Mouse (Mus musculus) hindbrain, embryonic 10.5 days (tissue): ENCODE data around the gene Pagr1b. TPM values are rescaled to one million over a fixed set of nuclear protein-coding genes. Genes with fewer than 3 reads are reported as not detected.
A peak's percentile ranks its signal among the peaks of the same experiment; 100 is the strongest.

ENCODE experiments used
- DNase-seq: peaks from one replicate; pipeline ENCODE4 v3.0.0-alpha.2; 2017; ENCODE audit warnings: low spot score
- H3K27ac ChIP-seq: fragments of 300-500 bp; sonication (generic); 2 replicates; pipeline ENCODE4 v1.5.1; 2016; ENCODE audit warnings: mild to moderate bottlenecking, moderate library complexity
- H3K27me3 ChIP-seq: fragments of 300-500 bp; sonication (generic); 2 replicates; pipeline ENCODE4 v1.6.1; 2016; ENCODE audit warnings: mild to moderate bottlenecking; ENCODE audit not compliant: poor library complexity, insufficient read depth, severe bottlenecking
- H3K36me3 ChIP-seq: fragments of 300-500 bp; sonication (generic); 2 replicates; pipeline ENCODE4 v1.6.1; 2016; ENCODE audit warnings: mild to moderate bottlenecking, moderate library complexity
- H3K4me1 ChIP-seq: fragments of 300-500 bp; sonication (generic); replicated peaks from 2 replicates; pipeline ENCODE4 v1.6.1; 2016; ENCODE audit warnings: mild to moderate bottlenecking
- H3K4me3 ChIP-seq: fragments of 300-500 bp; sonication (generic); 2 replicates; pipeline ENCODE4 v1.5.1; 2016; ENCODE audit warnings: mild to moderate bottlenecking, moderate library complexity
- H3K9me3 ChIP-seq: fragments of 300-500 bp; sonication (generic); 2 replicates; pipeline ENCODE4 v1.6.1; 2016; ENCODE audit warnings: mild to moderate bottlenecking, moderate library complexity
- WGBS: fragments of 180-500 bp; shearing (Covaris S2); methylation state at CpG from one replicate; pipeline ENCODE4 v1.1.7; 2016; 5-methylcytosine and 5-hydroxymethylcytosine counted together
- polyA plus RNA-seq: library from polyadenylated mRNA; unstranded; fragments of >200 nt; fragmentation: Nextera tagmentation; extraction: Ambion mirVana; gene quantifications from 2 replicates; pipeline ENCODE4 v1.2.1, GENCODE M21; 2016

Pagr1b gene
- 0.25 and 0.55 TPM in 2 replicates for polyA plus RNA-seq

DNA sequence TGATC lies at the start of gene Pagr1b:
Gene Pagr1b (minus strand): TSS at position 4 of the 5 bp plus-strand sequence.
- H3K27ac ChIP-seq: peak within 1 kb of the TSS; percentile 98
- H3K27me3 ChIP-seq: no peaks in the 10 kb centered on the region
- no peaks in the 10 kb centered on the region for H3K9me3 ChIP-seq
- H3K4me1 ChIP-seq: peaks cover 76% of the 10 kb centered on the region
- H3K36me3 ChIP-seq: peaks cover 50% of the 10 kb centered on the region
- H3K4me3 ChIP-seq: peak within 1 kb of the TSS; percentile 87
- DNase-seq: no peak

DNA sequence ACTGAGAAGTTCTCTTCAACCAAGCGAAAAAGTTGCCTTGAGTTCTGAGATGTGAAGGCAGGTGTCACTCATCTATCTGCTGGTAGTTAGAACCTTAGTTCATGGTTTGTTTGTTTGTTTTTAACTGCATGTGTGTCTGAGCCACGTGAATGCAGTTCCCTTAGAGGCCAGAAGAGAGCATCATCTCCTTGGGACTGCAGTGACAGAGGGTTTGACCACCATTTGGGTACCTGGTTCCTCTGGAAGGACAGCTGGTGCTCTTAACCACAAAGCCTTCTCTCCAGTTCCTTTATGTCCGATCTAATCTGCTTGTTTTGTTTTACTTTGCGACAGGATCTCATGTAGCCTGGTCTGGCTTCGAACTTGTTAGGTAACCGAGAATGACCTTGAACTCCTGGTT lies 49.3 kb upstream of the Pagr1b start:
- no peaks in the 10 kb centered on the region for H3K27me3 ChIP-seq
- no peaks in the 10 kb centered on the region for H3K9me3 ChIP-seq
- no peak overlapping the region for H3K27ac ChIP-seq
- no peak overlapping the region for H3K4me3 ChIP-seq
- H3K36me3 ChIP-seq: no peaks in the 10 kb centered on the region
- no peaks in the 10 kb centered on the region for H3K4me1 ChIP-seq
- 86% methylated on average over 6 of the region's 6 CpGs for WGBS
- DNase-seq: no peak

DNA sequence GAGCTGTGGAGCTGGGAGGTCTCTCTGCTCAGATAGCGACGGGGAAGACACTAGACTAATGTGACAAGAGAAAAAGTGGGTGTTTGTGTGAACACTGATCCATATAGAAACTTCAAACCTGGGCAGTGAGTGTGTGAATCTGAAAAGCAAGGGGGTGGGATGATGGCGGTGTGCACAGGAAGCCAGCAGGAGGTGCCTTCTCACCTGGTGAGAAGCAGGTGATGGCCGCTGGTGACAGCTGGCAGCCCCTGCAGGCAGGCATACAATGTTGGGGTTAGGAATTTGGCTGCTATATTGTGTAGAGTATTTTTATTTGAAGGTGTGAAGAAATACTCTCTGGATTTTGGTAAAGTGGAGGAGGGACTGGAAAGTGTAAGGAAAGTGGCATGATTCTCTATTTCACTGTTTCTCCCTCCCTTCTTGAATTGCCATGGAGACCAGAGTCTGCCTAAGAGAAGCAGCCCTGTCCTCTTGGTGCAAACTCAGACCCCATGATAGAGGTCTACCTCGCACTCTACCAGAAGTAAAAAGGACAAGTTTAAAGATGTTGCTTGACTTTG lies 38.8 kb upstream of the Pagr1b start:
- Histone ChIP-seq H3K36me3 (no peaks in the 10 kb centered on the region), H3K9me3 (no peaks in the 10 kb centered on the region), H3K4me3 (no peak overlapping the region), H3K4me1 (no peaks in the 10 kb centered on the region), H3K27me3 (no peaks in the 10 kb centered on the region), H3K27ac (no peak overlapping the region)
- DNase-seq: no peak
- WGBS: 77% methylated on average over 5 of the region's 5 CpGs

DNA sequence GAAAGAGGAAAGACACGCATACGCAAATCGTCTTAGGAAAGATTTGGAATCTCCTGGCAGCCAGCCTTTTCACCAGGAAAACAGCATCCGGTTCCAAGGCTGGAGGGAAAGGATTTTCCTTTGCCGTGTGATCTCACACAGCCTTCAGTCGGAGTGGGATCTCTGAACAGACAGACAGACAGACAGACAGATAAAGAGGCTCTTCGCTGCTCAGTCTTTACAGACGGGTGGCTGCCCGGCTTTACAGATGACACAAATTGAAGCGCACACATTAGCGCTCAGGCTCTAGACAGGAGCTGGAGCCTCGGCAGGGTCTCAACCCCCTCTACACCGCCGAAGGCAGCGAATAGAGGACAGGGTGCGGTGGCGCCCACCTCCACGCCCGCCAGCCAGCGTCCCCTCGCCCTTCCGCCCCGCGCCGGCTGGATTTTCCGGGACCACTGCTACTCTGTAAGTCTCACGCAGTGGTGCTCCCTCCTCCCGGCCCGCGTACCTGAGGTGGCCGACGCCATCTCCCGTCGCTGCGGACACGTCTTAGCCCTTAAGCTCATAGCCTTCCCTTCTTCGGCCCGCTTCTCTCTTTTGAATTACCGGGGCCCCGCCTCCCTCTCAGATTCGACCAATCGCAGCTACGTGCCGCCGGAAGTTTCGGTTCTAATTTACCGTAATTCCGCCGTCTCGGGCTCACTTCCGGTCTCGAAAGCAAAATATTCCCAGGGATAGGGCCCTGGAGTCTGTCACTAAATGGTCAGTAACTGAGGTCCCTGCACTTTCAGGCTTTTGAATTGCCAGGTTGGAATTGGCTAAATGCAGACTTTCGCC lies 25.8 kb upstream of the Pagr1b start, which contains the start of gene Kif22:
Gene Kif22 (minus strand): TSS at position 621 of the 822 bp plus-strand sequence.
- under 1% methylated on average over 53 of the region's 53 CpGs for WGBS

GRCm38 (mm10) chr7:127031244-127031643 lies 15.0 kb upstream of the Pagr1b start:
- H3K27ac ChIP-seq: no peak overlapping the region
- no peaks in the 10 kb centered on the region for H3K27me3 ChIP-seq
- H3K4me3 ChIP-seq: no peak overlapping the region
- H3K9me3 ChIP-seq: no peaks in the 10 kb centered on the region
- DNase-seq: no peak
- 81% methylated on average over 1 of the region's 1 CpGs for WGBS
- peaks cover 86% of the 10 kb centered on the region for H3K36me3 ChIP-seq
- H3K4me1 ChIP-seq: peaks cover 17% of the 10 kb centered on the region

More for the DNA sequence above, 25.8 kb upstream of the Pagr1b start, which contains the start of gene Kif22:
- Histone ChIP-seq H3K36me3 (peaks cover 34% of the 10 kb centered on the region), H3K27me3 (no peaks in the 10 kb centered on the region), H3K9me3 (no peaks in the 10 kb centered on the region), H3K4me1 (peaks cover 23% of the 10 kb centered on the region), H3K4me3 (peak within 1 kb of the TSS; percentile 96), H3K27ac (peak within 1 kb of the TSS; percentile 96)
- peak; percentile 92 for DNase-seq

DNA sequence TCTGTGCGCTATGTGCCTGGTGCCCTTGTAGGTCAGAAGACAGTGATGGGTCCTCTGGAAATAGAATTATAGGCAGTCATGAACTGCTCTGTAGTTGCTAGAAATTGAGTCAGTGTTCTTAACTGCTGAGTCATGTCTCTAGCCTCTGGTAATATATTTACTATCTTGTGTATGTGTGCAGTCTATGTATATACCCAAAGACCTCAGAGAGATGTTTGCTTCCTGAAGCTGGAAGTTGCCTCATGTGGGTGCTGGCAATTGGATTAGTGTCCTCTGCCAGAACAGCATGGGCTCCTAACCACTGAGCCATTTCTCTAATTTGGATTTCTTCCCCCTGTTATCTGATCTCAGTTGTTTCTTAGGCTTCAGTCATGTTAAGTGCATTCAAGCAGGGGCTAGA lies 13.9 kb upstream of the Pagr1b start:
- H3K27me3 ChIP-seq: no peaks in the 10 kb centered on the region
- no peak overlapping the region for H3K4me3 ChIP-seq
- peaks cover 20% of the 10 kb centered on the region for H3K4me1 ChIP-seq
- no peak overlapping the region for H3K27ac ChIP-seq
- no peak for DNase-seq
- H3K9me3 ChIP-seq: no peaks in the 10 kb centered on the region
- peaks cover 81% of the 10 kb centered on the region for H3K36me3 ChIP-seq
- WGBS: 100% methylated on average over 1 of the region's 1 CpGs

DNA sequence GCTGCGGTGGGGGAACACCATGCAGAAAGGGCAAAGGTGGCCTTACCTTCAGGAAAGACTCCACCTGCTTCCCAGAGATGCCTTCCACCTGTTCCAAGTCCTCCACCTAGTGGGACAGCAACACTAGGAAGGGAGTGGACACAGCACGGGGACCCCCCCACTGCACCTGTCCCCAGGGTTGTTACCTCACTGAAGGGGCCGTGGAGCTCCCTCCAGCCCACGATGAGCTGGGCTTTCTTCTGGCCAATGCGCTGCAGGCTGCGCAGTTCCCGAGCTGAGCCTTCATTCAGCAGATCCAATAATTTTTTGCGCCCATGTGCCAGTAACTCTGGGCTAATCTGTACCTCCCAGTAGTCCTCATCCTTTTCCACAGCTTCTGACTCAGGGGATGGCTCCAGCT lies 11.6 kb upstream of the Pagr1b start:
- WGBS: 79% methylated on average over 8 of the region's 8 CpGs
- Histone ChIP-seq H3K27me3 (no peaks in the 10 kb centered on the region), H3K27ac (peak overlapping the region; percentile 100), H3K36me3 (peaks cover 81% of the 10 kb centered on the region), H3K4me3 (peak overlapping the region; percentile 90), H3K9me3 (no peaks in the 10 kb centered on the region), H3K4me1 (peaks cover 43% of the 10 kb centered on the region)
- DNase-seq: no peak

DNA sequence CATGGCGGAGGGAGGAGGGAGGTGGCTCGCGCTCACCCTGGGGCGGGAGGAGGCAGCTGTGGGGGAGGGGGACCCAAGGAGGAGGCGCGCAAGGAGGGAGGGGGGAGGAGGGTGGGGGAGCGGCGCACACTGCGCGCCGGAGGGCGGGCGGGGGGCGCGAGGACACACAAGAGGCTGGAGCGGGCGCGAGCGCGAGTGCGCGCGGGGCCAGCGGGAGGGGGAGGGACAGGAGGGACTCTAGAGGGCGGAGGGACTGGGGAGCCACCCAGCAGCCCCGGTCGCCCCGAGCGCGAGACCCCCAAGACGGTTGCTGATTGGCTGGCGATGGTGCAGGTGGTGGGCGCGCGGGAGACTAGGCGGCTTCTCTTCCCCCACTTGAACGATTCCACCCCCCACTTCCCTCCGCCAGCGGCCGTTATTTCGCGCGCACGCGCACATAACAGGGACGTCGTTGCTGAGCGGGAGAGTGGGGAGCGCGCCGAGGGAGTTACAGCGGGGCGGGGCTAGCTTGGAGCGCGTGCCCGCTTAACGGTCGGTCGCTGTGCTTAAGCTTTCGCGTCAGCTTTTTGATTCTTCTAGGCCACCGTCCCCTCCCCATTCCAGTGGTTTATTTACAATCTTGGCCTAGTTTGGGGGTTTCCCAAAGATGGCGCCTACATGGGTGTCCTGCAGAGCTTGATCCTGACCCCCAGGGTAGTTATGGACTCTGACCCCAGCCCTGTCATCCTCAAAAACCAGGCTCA lies 10.9 kb upstream of the Pagr1b start, which contains the start of gene Maz:
Gene Maz (minus strand): TSS at position 54 of the 743 bp plus-strand sequence.
- H3K36me3 ChIP-seq: peaks cover 81% of the 10 kb centered on the region

DNA sequence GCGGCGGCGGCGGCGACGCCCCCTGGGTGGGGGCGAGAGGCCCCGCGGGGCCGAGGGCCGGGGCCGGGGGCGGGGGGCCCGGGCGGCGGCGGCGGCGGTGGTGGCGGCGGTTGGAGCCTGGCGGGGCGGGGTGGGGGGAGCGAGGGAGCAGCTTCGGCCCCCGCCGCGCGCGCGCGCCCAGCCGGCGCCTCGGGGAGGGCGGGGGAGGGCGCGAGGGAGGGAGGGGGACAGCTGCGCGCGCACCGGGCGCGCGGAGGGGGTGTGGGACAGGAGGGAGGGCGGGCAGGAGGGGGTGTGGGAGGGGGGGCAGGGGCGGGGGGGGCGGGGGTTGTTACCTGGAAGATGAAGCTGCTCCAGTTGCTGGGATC lies 10.3 kb upstream of the Pagr1b start:
- DNase-seq: no peak
- Histone ChIP-seq H3K27me3 (no peaks in the 10 kb centered on the region), H3K36me3 (peaks cover 80% of the 10 kb centered on the region), H3K27ac (peak overlapping the region; percentile 100), H3K4me3 (peak overlapping the region; percentile 90), H3K4me1 (peaks cover 56% of the 10 kb centered on the region), H3K9me3 (no peaks in the 10 kb centered on the region)
- 8% methylated on average over 36 of the region's 48 CpGs for WGBS

More for the DNA sequence above, 10.9 kb upstream of the Pagr1b start, which contains the start of gene Maz:
- no peaks in the 10 kb centered on the region for H3K27me3 ChIP-seq
- H3K4me1 ChIP-seq: peaks cover 50% of the 10 kb centered on the region
- no peaks in the 10 kb centered on the region for H3K9me3 ChIP-seq
- peak within 1 kb of the TSS; percentile 90 for H3K4me3 ChIP-seq
- DNase-seq: peak; percentile 100
- under 1% methylated on average over 57 of the region's 63 CpGs for WGBS
- H3K27ac ChIP-seq: peak within 1 kb of the TSS; percentile 100

- H3K4me1 ChIP-seq: peaks cover 60% of the 10 kb centered on the region
- peak; percentile 79 for DNase-seq
- peak overlapping the region; percentile 90 for H3K4me3 ChIP-seq
- no peaks in the 10 kb centered on the region for H3K27me3 ChIP-seq
- under 1% methylated on average over 48 of the region's 48 CpGs for WGBS
- no peaks in the 10 kb centered on the region for H3K9me3 ChIP-seq
- H3K36me3 ChIP-seq: peaks cover 76% of the 10 kb centered on the region
- H3K27ac ChIP-seq: peak overlapping the region; percentile 100
These were observed 9.9 kb upstream of the Pagr1b start for GRCm38 (mm10) chr7:127026161-127026600.

GRCm38 (mm10) chr7:127025556-127026160 lies 9.4 kb upstream of the Pagr1b start:
- peaks cover 65% of the 10 kb centered on the region for H3K4me1 ChIP-seq
- under 1% methylated on average over 65 of the region's 65 CpGs for WGBS
- H3K27ac ChIP-seq: peak overlapping the region; percentile 100
- H3K9me3 ChIP-seq: no peaks in the 10 kb centered on the region
- peaks cover 71% of the 10 kb centered on the region for H3K36me3 ChIP-seq
- no peaks in the 10 kb centered on the region for H3K27me3 ChIP-seq
- DNase-seq: no peak
- H3K4me3 ChIP-seq: peak overlapping the region; percentile 90

GRCm38 (mm10) chr7:127024755-127025555 lies 8.7 kb upstream of the Pagr1b start:
- DNase-seq: peak; percentile 83
- no peaks in the 10 kb centered on the region for H3K27me3 ChIP-seq
- peak overlapping the region; percentile 90 for H3K4me3 ChIP-seq
- peaks cover 64% of the 10 kb centered on the region for H3K36me3 ChIP-seq
- WGBS: 1% methylated on average over 30 of the region's 30 CpGs
- H3K9me3 ChIP-seq: no peaks in the 10 kb centered on the region
- H3K27ac ChIP-seq: peak overlapping the region; percentile 100
- H3K4me1 ChIP-seq: peaks cover 72% of the 10 kb centered on the region
